Mouse (Mus musculus) C2C12 (cell line): ENCODE measurements around the gene Adamts12. TPM values are rescaled to one million over a fixed set of nuclear protein-coding genes. Genes with fewer than 3 reads are reported as not detected.

Experiments
- H3K27me3 ChIP-seq: one replicate; pipeline ENCODE4 v1.6.1; 2011; ENCODE audit not compliant: control insufficient read depth, insufficient read depth, insufficient read length
- H3K36me3 ChIP-seq: one replicate; pipeline ENCODE4 v1.6.1; 2011; ENCODE audit not compliant: control insufficient read depth, insufficient read depth
- H3K4me3 ChIP-seq: one replicate; pipeline ENCODE4 v1.5.1; 2011; ENCODE audit warnings: mild to moderate bottlenecking, control low read depth; ENCODE audit not compliant: poor library complexity, insufficient read depth, severe bottlenecking
- H3K79me2 ChIP-seq: one replicate; pipeline ENCODE4 v1.6.1; 2011; ENCODE audit not compliant: control insufficient read depth, insufficient read depth
- H3K79me3 ChIP-seq: one replicate; pipeline ENCODE4 v1.6.1; 2011; ENCODE audit warnings: low read depth, control low read depth
- H3ac ChIP-seq: one replicate; pipeline ENCODE3; 2011; ENCODE audit warnings: low read depth; ENCODE audit not compliant: control insufficient read depth, insufficient read length
- CEBPB ChIP-seq: IDR thresholded peaks from one replicate; pipeline ENCODE4 v1.6.1; 2011; ENCODE audit warnings: low read depth, mild to moderate bottlenecking, control low read depth, moderate library complexity
- CTCF ChIP-seq: IDR thresholded peaks from one replicate; pipeline ENCODE4 v1.5.1; 2011; ENCODE audit not compliant: control insufficient read depth, insufficient read depth, insufficient read length
- FOSL1 ChIP-seq: IDR thresholded peaks from one replicate; pipeline ENCODE4 v1.8.0; 2011; ENCODE audit warnings: mild to moderate bottlenecking, low read length; ENCODE audit not compliant: poor library complexity, insufficient read depth, severe bottlenecking
- MAX ChIP-seq: IDR thresholded peaks from one replicate; pipeline ENCODE4 v1.6.1; 2011; ENCODE audit warnings: mild to moderate bottlenecking, control low read depth
- MYOD1 ChIP-seq: IDR thresholded peaks from one replicate; pipeline ENCODE4 v1.6.1; 2011; ENCODE audit warnings: low read depth; ENCODE audit not compliant: control insufficient read depth, insufficient read length
- MYOG ChIP-seq: IDR thresholded peaks from one replicate; pipeline ENCODE4 v1.6.1; 2011; ENCODE audit not compliant: control insufficient read depth, insufficient read length; ENCODE audit errors: extremely low read depth
- USF1 ChIP-seq: IDR thresholded peaks from one replicate; pipeline ENCODE4 v1.6.1; 2011; ENCODE audit warnings: low read depth, mild to moderate bottlenecking, control low read depth, moderate library complexity
- polyA plus RNA-seq: library from polyadenylated mRNA; unstranded; fragments of >200 nt; fragmentation: generic; extraction: Trizol; gene quantifications from one replicate; pipeline ENCODE4 v1.2.1, GENCODE M21; 2012; ENCODE audit warnings: missing spikeins

Gene Adamts12
- polyA plus RNA-seq, 1 experiment: 0.14 TPM

- no peaks in the 10 kb centered on the region for H3K27me3 ChIP-seq
- H3K79me2 ChIP-seq: no peaks in the 10 kb centered on the region
- H3ac ChIP-seq: no peak overlapping the region
- H3K79me3 ChIP-seq: no peaks in the 10 kb centered on the region
- TF ChIP-seq CTCF (no peak), USF1 (no peak), MAX (no peak), MYOG (no peak), MYOD1 (no peak), CEBPB (no peak), FOSL1 (no peak)
- no peak overlapping the region for H3K4me3 ChIP-seq
- H3K36me3 ChIP-seq: no peaks in the 10 kb centered on the region
These were observed 115.2 kb downstream of the Adamts12 start for GRCm38 (mm10) chr15:11179751-11180169.

DNA sequence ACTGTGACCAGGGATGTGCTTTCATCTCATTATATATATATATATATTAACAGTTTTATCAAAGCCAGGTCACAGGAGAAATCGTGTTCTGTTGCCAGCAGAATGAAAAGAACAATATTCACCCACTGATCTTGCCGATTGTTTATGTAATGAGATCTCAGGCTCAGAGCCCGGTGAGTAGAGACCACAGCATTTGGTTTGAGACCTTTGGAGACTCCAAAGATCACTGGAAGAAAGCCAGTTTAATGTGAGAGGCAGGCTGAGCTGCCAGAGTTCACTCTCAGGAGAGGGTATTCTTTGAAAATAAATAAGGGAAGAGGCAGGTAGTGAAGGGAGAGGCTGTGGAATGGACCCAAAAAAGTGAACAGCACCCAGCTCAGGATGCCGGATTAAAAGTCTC lies 122.1 kb downstream of the Adamts12 start:
- Histone ChIP-seq H3K27me3 (no peaks in the 10 kb centered on the region), H3ac (no peak overlapping the region), H3K79me3 (no peaks in the 10 kb centered on the region), H3K4me3 (no peak overlapping the region), H3K36me3 (no peaks in the 10 kb centered on the region), H3K79me2 (no peaks in the 10 kb centered on the region)
- TF ChIP-seq MYOD1 (no peak), CTCF (no peak), MAX (no peak), CEBPB (no peak), MYOG (no peak), FOSL1 (no peak)

DNA sequence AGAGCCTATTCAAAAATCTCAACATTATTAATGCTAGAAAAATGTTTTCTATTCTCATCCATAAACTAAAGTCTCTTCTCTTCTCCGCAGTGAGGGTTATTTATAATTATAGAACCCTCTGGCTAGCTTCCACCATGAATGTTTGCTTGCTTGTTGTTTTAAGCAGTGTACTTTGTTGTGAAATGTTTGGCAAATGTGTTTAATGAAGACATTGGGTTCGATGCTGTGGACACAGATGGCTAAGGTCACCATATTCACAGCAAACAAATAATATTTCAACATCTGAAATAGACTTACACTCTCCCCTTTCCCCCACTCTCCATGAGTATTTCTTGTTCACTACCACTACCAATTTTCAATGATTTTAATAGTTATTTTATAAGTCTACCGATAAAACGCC lies 125.9 kb downstream of the Adamts12 start:
- Histone ChIP-seq H3ac (no peak overlapping the region), H3K36me3 (no peaks in the 10 kb centered on the region), H3K79me3 (no peaks in the 10 kb centered on the region), H3K79me2 (no peaks in the 10 kb centered on the region), H3K4me3 (no peak overlapping the region), H3K27me3 (no peaks in the 10 kb centered on the region)
- TF ChIP-seq MYOD1 (no peak), USF1 (no peak), MYOG (no peak), MAX (no peak), FOSL1 (no peak), CEBPB (no peak), CTCF (no peak)

DNA sequence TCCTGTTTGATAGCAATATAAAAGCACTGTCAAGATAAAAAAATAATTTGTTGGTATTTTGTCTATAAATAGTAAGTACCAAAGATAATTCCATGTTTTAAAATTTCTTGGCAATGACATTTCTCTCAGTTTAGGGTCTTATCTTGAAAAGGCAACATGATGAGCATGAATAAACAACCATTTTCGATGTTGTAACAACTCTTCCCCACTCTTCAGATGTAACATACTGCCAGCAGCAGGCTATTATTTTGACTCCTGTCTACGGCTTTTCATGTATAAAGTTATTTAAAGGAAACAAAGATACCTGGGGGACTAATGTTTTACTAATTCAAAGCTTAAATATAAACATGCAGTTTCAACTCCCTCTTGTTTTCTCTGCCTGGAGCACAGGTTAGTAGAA lies 128.2 kb downstream of the Adamts12 start:
- no peak overlapping the region for H3ac ChIP-seq
- no peaks in the 10 kb centered on the region for H3K27me3 ChIP-seq
- H3K79me2 ChIP-seq: no peaks in the 10 kb centered on the region
- H3K36me3 ChIP-seq: no peaks in the 10 kb centered on the region
- no peak overlapping the region for H3K4me3 ChIP-seq
- TF ChIP-seq MYOG (no peak), MAX (no peak), CTCF (no peak), MYOD1 (no peak), CEBPB (no peak), USF1 (no peak), FOSL1 (no peak)
- H3K79me3 ChIP-seq: no peaks in the 10 kb centered on the region

DNA sequence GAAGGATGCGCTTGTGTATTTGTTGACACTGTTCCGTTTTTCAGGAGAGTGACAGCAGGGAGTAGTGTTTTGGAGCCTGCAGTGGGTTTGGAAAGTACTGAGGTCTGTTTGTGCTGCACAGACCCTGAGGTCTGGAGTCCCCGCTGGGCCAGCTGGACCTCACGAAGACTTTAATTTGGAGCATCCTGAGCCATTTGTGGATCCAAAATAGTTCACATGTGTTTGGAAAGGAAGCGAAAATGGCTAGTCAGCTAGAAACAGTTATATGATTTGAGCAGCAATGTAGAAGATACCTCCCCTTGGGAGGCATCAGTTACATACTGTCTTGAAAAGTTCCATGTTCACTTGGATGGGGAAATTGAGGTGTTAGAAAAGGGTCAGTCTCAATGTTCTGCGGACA lies 132.5 kb downstream of the Adamts12 start:
- Histone ChIP-seq H3ac (no peak overlapping the region), H3K4me3 (no peak overlapping the region), H3K36me3 (no peaks in the 10 kb centered on the region), H3K79me3 (no peaks in the 10 kb centered on the region), H3K79me2 (no peaks in the 10 kb centered on the region), H3K27me3 (no peaks in the 10 kb centered on the region)
- TF ChIP-seq MYOD1 (no peak), MAX (no peak), FOSL1 (no peak), MYOG (no peak)

- TF ChIP-seq CEBPB (no peak), CTCF (no peak), MYOG (no peak), USF1 (no peak), FOSL1 (no peak), MYOD1 (no peak), MAX (no peak)
- Histone ChIP-seq H3K27me3 (no peaks in the 10 kb centered on the region), H3K36me3 (no peaks in the 10 kb centered on the region), H3K79me2 (no peaks in the 10 kb centered on the region), H3K4me3 (no peak overlapping the region), H3ac (no peak overlapping the region), H3K79me3 (no peaks in the 10 kb centered on the region)
These were observed 133.7 kb downstream of the Adamts12 start for GRCm38 (mm10) chr15:11198246-11198795.
